Mouse (Mus musculus) right cerebral cortex, adult 2 months (tissue): ENCODE measurements at regions not wholly inside any gene's neighbourhood (a gene's known extent, or its start where the extent isn't known, plus 50 kb on each side); places are given as distances from the start of the nearest gene placed in this dataset.
A peak's percentile ranks its signal among the peaks of the same experiment; 100 is the strongest.
"Not testable (repeated sequence)": the region's sequence is repeated elsewhere in the genome, so short reads cannot be mapped to it uniquely, and the experiment has no call there.

ENCODE experiments used
- DNase-seq, 2 experiments: peaks; one replicate each; pipeline ENCODE4 v3.0.0; 2021 to 2022; ENCODE audit warnings: low spot score in 2 of 2

DNA sequence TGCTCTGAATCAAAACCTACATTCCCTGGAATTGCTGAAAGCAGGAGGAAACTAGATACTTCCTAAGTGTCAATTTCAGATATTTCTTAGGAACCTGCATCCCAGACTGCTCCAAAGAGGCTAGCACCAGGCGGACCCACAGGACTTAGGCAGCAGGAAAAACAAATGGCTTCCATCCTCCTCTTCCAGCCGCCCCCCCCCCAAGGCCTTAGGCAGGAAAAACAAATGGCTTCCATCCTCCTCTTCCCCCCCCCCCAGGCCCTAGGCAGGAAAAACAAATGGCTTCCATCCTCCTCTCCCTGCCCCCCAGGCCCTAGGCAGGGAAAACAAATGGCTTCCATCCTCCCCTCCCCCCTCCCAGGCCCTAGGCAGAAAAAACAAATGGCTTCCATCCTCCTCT is 64.5 kb upstream of the Nap1l2 start:
- DNase-seq, result no peak

DNA sequence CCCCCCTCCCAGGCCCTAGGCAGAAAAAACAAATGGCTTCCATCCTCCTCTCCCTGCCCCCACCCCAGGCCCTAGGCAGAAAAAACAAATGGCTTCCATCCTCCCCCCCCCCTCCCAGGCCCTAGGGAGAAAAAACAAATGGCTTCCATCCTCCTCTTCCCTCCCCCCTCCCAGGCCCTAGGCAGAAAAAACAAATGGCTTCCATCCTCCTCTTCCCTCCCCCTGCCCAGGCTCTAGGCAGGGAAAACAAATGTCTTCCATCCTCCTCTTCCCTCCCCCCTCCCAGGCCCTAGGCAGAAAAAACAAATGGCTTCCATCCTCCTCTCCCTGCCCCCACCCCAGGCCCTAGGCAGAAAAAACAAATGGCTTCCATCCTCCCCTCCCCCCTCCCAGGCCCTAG is 65.0 kb upstream of the Nap1l2 start:
- DNase-seq, result not testable (repeated sequence)

DNA sequence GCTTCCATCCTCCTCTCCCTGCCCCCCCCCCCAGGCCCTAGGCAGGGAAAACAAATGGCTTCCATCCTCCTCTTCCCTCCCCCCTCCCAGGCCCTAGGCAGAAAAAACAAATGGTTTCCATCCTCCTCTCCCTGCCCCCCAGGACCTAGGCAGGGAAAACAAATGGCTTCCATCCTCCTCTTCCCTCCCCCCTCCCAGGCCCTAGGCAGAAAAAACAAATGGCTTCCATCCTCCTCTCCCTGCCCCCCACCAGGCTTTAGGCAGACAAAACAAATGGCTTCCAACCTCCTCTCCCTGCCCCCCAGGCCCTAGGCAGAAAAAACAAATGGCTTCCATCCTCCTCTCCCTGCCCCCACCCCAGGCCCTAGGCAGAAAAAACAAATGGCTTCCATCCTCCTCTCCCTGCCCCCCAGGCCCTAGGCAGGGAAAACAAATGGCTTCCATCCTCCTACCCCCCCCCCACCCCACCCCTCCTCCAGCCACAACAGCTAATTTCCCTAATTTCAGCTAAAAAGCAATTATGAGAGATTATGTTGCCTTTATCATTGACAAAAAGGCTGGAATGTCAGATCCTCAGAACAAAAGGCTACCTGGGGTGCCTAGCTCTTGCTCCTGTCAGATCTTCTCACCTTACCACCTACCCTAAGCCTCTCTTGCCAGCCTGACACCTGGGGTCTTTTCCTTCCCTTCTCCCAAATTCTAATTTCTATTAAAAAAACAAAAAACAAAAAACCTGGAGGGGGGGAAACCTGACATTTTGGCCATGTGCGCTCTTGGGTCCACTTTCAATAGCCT is 65.8 kb upstream of the Nap1l2 start:
- DNase-seq, result not testable (repeated sequence)

DNA sequence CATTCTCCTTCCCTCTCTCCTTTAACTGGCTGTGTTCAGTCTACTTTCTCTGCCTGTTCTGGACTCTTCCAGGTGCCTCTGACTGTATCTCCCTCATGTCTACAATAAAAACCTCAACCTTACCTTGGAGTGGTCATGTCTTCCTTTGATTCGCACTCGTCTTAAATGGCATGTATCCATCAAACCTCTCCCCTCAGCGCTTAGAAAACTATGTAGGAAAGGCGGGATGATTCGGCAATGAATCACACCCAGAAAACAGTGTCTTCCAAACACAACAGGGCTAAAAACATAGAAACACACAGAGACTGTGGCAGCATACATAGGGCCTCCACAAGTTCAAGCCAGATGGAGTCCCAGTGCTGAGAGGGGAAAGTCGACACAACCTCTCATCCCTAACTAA is 66.4 kb upstream of the Nap1l2 start:
- no peak for DNase-seq

DNA sequence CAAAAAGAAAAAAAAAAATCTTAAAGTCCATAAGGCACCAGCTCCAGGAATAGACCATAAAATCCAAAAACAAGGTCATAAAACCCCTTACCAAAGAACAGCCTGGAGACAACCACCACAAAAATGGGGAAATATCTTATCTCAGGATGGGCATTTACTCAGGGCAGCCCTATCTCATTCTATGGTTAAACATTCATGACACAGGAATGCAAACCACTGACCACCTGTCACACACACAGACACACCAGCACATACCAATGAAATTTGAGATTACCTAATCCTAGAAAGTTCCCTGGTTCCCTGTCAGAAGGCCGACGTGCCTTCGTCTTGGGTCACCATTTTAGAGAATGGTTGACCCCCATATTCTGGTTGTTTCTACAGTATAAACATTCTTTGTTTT is 66.3 kb upstream of the Cdx4 start:
- no peak for DNase-seq

DNA sequence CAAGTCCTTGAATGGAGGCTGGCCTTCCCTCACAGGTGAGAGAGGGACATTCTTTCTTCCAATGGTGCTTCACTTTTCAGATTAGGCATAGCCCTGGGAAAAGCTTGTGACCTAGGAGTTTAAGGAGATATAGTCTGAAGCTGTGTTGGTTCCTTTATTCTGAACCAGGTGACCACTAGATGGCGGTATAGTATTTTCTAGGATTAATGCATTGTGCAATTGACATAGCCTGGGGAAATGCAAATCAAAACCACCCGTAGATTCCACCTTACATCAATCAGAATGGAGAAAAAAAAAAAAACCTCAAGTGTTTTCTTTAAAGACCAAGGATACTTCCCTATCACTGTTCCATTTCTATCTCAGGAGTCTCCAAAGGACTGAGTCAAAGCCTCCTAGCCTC is 61.3 kb upstream of the Cdx4 start:
- peak; percentile 3 to 25 for DNase-seq
